Mouse (Mus musculus) myocyte (in vitro differentiated cells): ENCODE measurements around the gene Gm42906. TPM values are rescaled to one million over a fixed set of nuclear protein-coding genes. Genes with fewer than 3 reads are reported as not detected.

Experiments
- H3K27me3 ChIP-seq: one replicate; pipeline ENCODE4 v1.6.1; 2011; ENCODE audit not compliant: control insufficient read depth, insufficient read depth, insufficient read length
- H3K36me3 ChIP-seq: one replicate; pipeline ENCODE4 v1.6.1; 2011; ENCODE audit not compliant: control insufficient read depth, insufficient read depth
- H3K4me2 ChIP-seq: one replicate; pipeline ENCODE4 v1.6.1; 2011; ENCODE audit warnings: low read depth, control low read depth
- H3K4me3 ChIP-seq: one replicate; pipeline ENCODE4 v1.5.1; 2011; ENCODE audit warnings: mild to moderate bottlenecking, control low read depth, moderate library complexity
- H3K79me2 ChIP-seq: one replicate; pipeline ENCODE4 v1.6.1; 2011; ENCODE audit not compliant: control insufficient read depth, insufficient read depth
- H3ac ChIP-seq: one replicate; pipeline ENCODE4 v1.6.1; 2011; ENCODE audit not compliant: control insufficient read depth, insufficient read length
- CEBPB ChIP-seq: IDR thresholded peaks from 2 replicates; pipeline ENCODE4 v1.6.1; 2011; ENCODE audit warnings: mild to moderate bottlenecking, moderate library complexity; ENCODE audit not compliant: poor library complexity, insufficient read depth, severe bottlenecking
- E2F4 ChIP-seq: IDR thresholded peaks from one replicate; pipeline ENCODE4 v1.6.1; 2011; ENCODE audit warnings: mild to moderate bottlenecking, control low read depth, moderate library complexity; ENCODE audit not compliant: insufficient read depth
- MAX ChIP-seq: IDR thresholded peaks from one replicate; pipeline ENCODE4 v1.6.1; 2011; ENCODE audit warnings: low read depth, mild to moderate bottlenecking, control low read depth
- MYOD1 ChIP-seq, 3 experiments: IDR thresholded peaks; one replicate each; pipeline ENCODE4 v1.6.1; 2011; ENCODE audit warnings: control low read depth in 2 of 3, low read depth in 2 of 3, mild to moderate bottlenecking in 2 of 3, moderate library complexity in 1 of 3; ENCODE audit not compliant: insufficient read length in 2 of 3, control insufficient read depth in 1 of 3
- MYOG ChIP-seq, 3 experiments: IDR thresholded peaks; one replicate each; pipeline ENCODE4 v1.6.1; 2011; ENCODE audit warnings: control low read depth in 2 of 3, low read depth in 2 of 3, mild to moderate bottlenecking in 2 of 3; ENCODE audit not compliant: insufficient read length in 2 of 3, control insufficient read depth in 1 of 3, insufficient read depth in 1 of 3
- POLR2A ChIP-seq: IDR thresholded peaks from one replicate; pipeline ENCODE4 v1.6.1; 2011; ENCODE audit warnings: low read depth, mild to moderate bottlenecking, control low read depth, moderate library complexity; ENCODE audit not compliant: insufficient read length
- POLR2AphosphoS2 ChIP-seq: IDR thresholded peaks from one replicate; pipeline ENCODE4 v1.6.1; 2011; ENCODE audit warnings: low read depth, control low read depth; ENCODE audit not compliant: insufficient read length
- REST ChIP-seq: IDR thresholded peaks from one replicate; pipeline ENCODE4 v1.6.1; 2011; ENCODE audit warnings: mild to moderate bottlenecking, control low read depth, moderate library complexity; ENCODE audit not compliant: insufficient read depth, insufficient read length
- SRF ChIP-seq: IDR thresholded peaks from one replicate; pipeline ENCODE4 v1.6.1; 2011; ENCODE audit warnings: low read depth; ENCODE audit not compliant: control insufficient read depth, insufficient read length
- TCF12 ChIP-seq: IDR thresholded peaks from one replicate; pipeline ENCODE4 v1.6.1; 2011; ENCODE audit warnings: mild to moderate bottlenecking, control low read depth; ENCODE audit not compliant: poor library complexity, insufficient read depth, severe bottlenecking
- TCF3 ChIP-seq: IDR thresholded peaks from one replicate; pipeline ENCODE4 v1.6.1; 2011; ENCODE audit warnings: low read depth, control low read depth; ENCODE audit not compliant: insufficient read length
- USF1 ChIP-seq: IDR thresholded peaks from one replicate; pipeline ENCODE4 v1.6.1; 2011; ENCODE audit warnings: low read depth, mild to moderate bottlenecking, control low read depth, moderate library complexity
- polyA plus RNA-seq: library from polyadenylated mRNA; unstranded; fragments of >200 nt; fragmentation: generic; extraction: Trizol; gene quantifications from one replicate; pipeline ENCODE4 v1.2.1, GENCODE M21; 2012; ENCODE audit warnings: missing spikeins

The Gm42906 gene
- polyA plus RNA-seq, 1 experiment: not detected

GRCm38 (mm10) chr5:151177171-151177570 lies 250.8 kb downstream of the Gm42906 start:
- Histone ChIP-seq H3K4me2 (no peak overlapping the region), H3ac (no peak overlapping the region), H3K79me2 (peaks cover 99% of the 10 kb centered on the region), H3K4me3 (no peak overlapping the region), H3K36me3 (peaks cover 22% of the 10 kb centered on the region), H3K27me3 (no peaks in the 10 kb centered on the region)
- TF ChIP-seq REST (no peak), TCF12 (no peak), MAX (no peak), USF1 (no peak), TCF3 (no peak), POLR2AphosphoS2 (no peak), SRF (no peak)

GRCm38 (mm10) chr5:151175897-151176313 lies 252.1 kb downstream of the Gm42906 start:
- Histone ChIP-seq H3ac (no peak overlapping the region), H3K4me3 (no peak overlapping the region), H3K4me2 (no peak overlapping the region), H3K36me3 (peaks cover 16% of the 10 kb centered on the region), H3K27me3 (no peaks in the 10 kb centered on the region), H3K79me2 (peaks cover 99% of the 10 kb centered on the region)
- no peak for TF ChIP-seq POLR2AphosphoS2

- Histone ChIP-seq H3K27me3 (no peaks in the 10 kb centered on the region), H3K36me3 (peaks cover 9% of the 10 kb centered on the region), H3K79me2 (peaks cover 99% of the 10 kb centered on the region), H3K4me3 (no peak overlapping the region), H3ac (no peak overlapping the region), H3K4me2 (peak overlapping the region; percentile 61)
- no peak for TF ChIP-seq CEBPB
- no peak for TF ChIP-seq MYOD1 (IDR thresholded peaks at IDR 0.05; ENCODE audit: control insufficient read depth in 1 of 3, insufficient read length in 2 of 3, low read depth in 2 of 3)
- TF ChIP-seq POLR2A: no peak
- no peak for TF ChIP-seq MYOG (IDR thresholded peaks at IDR 0.05; ENCODE audit: control insufficient read depth in 1 of 3, insufficient read depth in 1 of 3, insufficient read length in 2 of 3, low read depth in 2 of 3)
- TF ChIP-seq E2F4: no peak
- TF ChIP-seq USF1: no peak
- no peak for TF ChIP-seq REST
- TF ChIP-seq MAX: no peak
- TF ChIP-seq SRF: no peak
- TF ChIP-seq POLR2AphosphoS2: no peak
- TF ChIP-seq TCF3: no peak
- TF ChIP-seq TCF12: no peak
Measured at GRCm38 (mm10) chr5:151174485-151175460, 253.2 kb downstream of the Gm42906 start.

- Histone ChIP-seq H3ac (no peak overlapping the region), H3K4me2 (peak overlapping the region; percentile 61), H3K27me3 (no peaks in the 10 kb centered on the region), H3K4me3 (no peak overlapping the region), H3K36me3 (peaks cover 10% of the 10 kb centered on the region), H3K79me2 (peaks cover 99% of the 10 kb centered on the region)
- no peak for TF ChIP-seq CEBPB
Measured at GRCm38 (mm10) chr5:151173774-151174173, 254.2 kb downstream of the Gm42906 start.

GRCm38 (mm10) chr5:151170168-151170750 lies 257.7 kb downstream of the Gm42906 start:
- peak; percentile 58; the same call in 1 of the 2 replicates for TF ChIP-seq CEBPB
- TF ChIP-seq REST: no peak
- no peak for TF ChIP-seq TCF3
- no peak for TF ChIP-seq MYOD1 (IDR thresholded peaks at IDR 0.05; ENCODE audit: control insufficient read depth in 1 of 3, insufficient read length in 2 of 3, low read depth in 2 of 3)
- no peak for TF ChIP-seq TCF12
- no peak for TF ChIP-seq MAX
- TF ChIP-seq POLR2AphosphoS2: no peak
- H3ac ChIP-seq: no peak overlapping the region
- H3K4me2 ChIP-seq: no peak overlapping the region
- H3K79me2 ChIP-seq: peaks cover 99% of the 10 kb centered on the region
- peaks cover 6% of the 10 kb centered on the region for H3K36me3 ChIP-seq
- H3K4me3 ChIP-seq: no peak overlapping the region
- no peaks in the 10 kb centered on the region for H3K27me3 ChIP-seq
